Mouse (Mus musculus): ENCODE data around the gene Auts2.

Auts2 gene

DNA sequence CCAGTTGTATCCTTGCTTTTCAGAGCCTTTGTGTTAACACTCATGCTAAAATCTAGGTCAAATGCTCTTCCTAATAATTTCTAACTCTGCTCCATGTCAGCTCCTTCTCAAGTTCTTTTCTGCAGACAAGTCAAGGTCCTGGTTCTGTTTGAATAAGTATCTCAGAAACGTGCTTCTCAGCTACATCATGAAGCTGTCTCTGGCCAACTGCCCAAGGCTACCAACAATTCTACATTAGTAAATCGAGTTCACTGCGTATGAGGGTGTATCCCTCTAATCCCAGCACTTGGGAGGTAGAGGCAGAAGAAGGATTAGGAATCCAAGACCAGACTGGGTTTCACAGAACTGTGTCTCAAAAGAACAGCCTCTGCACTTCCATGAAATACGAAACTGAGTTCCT, 1109.9 kb downstream of the Auts2 start:
- DNase-seq (ENCODE audit: low spot score) = no peak

GRCm38 (mm10) chr5:131431896-131432295, 1111.2 kb downstream of the Auts2 start:
- no peak for DNase-seq (ENCODE audit: low spot score)

DNA sequence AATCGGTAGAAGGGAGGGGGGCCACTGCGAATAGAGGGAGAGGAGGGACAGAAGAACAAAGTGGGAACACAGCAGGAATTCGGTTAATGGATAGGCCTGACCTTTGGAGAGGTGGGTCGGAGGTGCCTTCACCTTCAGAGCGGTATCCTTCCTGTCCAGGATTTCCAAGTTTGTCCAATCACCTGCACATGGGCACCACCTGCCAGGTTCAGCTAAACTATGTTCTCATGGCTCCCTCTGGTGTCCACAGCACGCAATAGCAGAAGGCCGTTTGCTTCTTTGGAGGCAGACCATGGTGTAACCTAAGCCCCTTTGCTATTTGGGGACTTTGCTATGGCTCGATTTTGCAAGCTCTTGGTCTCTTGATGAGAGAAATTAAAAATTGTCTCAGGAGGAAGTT, 1113.0 kb downstream of the Auts2 start:
- DNase-seq (ENCODE audit: low spot score) = peak; percentile 55

DNA sequence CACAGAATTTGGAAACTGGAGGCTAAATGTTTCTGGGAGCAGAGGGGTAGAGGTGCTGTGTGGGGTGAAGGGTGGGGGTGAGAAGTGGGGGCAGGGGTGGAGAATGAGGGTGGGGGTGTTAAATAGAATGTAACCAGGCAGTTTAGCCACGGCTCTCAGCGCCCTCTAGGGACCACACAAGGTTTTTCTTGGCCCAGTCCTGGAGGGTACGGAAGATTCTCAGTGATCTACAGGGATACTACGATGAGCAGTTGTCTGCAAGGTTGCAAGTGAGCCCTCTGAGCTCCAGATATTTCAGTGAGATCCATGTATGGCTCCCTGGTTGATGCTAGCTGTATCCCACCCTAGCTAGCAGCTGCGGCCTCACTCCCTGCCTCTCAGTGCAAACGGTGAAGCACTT, 1113.6 kb downstream of the Auts2 start:
- no peak for DNase-seq (ENCODE audit: low spot score)

- DNase-seq (ENCODE audit: low spot score) = peak; percentile 49
Observed at GRCm38 (mm10) chr5:131427734-131428413, 1115.3 kb downstream of the Auts2 start.

DNA sequence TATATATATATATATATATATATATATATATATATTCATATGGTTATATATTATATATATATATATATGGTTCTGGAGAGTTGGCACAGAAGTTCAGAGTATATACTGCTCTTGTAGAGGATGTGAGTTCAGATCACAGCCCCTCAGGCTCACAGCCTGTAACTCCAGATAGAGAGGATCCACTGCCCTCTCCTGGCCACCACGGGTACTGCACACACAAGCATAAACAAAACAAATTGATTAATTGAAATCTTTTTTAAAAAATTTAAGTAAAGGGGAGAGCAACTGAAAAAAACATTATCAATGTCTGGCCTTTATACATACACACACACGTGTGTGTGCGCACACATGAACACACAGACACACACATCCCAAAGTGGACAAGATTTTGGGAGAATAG, 1120.4 kb downstream of the Auts2 start:
- DNase-seq (ENCODE audit: low spot score) = no peak

DNA sequence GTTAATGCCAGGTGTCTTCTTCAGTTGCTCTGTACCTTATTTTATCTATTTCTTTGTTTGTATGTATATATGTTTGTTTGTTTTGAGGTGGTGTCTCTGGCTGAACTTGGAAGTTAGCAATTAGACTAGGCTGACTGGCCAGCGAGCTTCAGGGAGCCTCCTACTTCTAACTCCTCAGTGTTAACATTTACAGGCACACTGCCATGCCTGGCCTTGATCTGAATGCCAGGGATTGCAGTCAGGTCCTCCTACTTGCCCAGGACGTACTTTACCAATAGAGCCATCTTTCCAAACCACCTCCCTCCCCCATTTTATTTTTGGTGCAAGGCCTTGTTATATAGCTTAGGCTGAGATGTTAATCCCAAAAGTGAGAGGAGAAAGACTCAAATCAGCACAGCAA, 1122.7 kb downstream of the Auts2 start:
- DNase-seq (ENCODE audit: low spot score) = no peak

- no peak for DNase-seq (ENCODE audit: low spot score)
Observed at GRCm38 (mm10) chr5:131415902-131416545, 1127.1 kb downstream of the Auts2 start.

DNA sequence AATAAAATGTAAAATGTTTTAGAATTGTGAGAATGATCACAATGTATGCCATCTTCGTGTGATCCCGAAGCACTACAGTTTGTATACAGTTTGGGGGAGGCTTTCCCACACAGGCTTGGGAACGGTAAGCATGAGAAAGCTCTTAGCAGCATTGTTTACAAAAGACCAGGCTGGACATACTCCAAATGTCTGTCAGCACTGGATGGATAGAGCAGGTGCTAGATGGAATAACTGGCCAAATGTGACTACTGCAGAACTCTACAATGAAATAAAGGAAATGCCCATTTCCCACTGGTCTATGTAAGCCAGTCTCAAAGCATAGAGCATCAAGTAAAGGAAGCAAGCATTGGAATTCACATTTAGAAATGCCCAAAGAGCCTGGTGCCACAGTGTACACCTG, 1144.9 kb downstream of the Auts2 start:
- no peak for DNase-seq (ENCODE audit: low spot score)

DNA sequence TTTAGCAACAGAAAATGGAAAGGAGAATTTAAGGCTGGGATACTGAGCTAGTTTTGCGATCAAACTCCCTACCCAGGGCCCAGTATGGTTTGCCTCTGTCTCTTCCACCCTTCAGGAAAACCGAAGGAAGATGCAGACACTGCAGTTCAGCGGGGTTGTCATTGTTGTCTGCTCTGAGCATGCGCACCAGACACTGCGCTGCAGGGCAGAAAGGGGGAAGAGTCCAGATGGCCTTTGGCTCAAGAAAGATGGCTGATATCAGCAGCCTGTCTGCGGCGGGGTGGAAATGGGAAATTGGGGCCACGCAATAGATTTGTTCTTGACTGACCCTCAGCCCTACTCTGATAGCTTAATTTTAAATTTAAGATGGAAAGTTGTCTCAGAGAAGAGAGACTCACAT, 1147.4 kb downstream of the Auts2 start:
- DNase-seq (ENCODE audit: low spot score) = no peak

Data from left cerebral cortex, adult 11 months (tissue).